Comparison of ENCODE assay signal across 24 mouse cellular contexts in genomic region chr3:52346986-52347710, GRCm38 (mm10).
A peak's percentile ranks its signal among the peaks of the same experiment; 100 is the strongest.
DNase-seq lines count a peak whose midpoint lies in the region; ATAC-seq and TF ChIP-seq lines count a peak whose summit lies in the region.
"Had no signal": no experiment of that assay in that cellular context is flagged by ENCODE, and none has a peak within 500 bp of the region (broad histone marks: within the 10 kb centered on the region; RNA-seq: fewer than 3 reads in every experiment).

No protein-coding gene starts in this region.

- H3K9ac ChIP-seq in midbrain, embryonic 11.5 days (ENCODE audit: low read length): no peak overlapping the region
- H3K9ac ChIP-seq in midbrain, embryonic 15.5 days: no peak overlapping the region
- H3K9ac ChIP-seq: embryonic facial prominence, embryonic 15.5 days; heart, embryonic 15.5 days; hindbrain, embryonic 15.5 days; intestine, embryonic 15.5 days; limb, embryonic 12.5 days; liver, embryonic 12.5 days had no signal

- H3K4me3 ChIP-seq in kidney, adult 2 months (ENCODE audit: insufficient read depth, low read depth, low read length): no peak overlapping the region
- H3K4me3 ChIP-seq in midbrain, embryonic 11.5 days (ENCODE audit: low read depth, low read length): no peak overlapping the region
- H3K4me3 ChIP-seq in midbrain, embryonic 15.5 days: no peak overlapping the region
- H3K4me3 ChIP-seq: embryonic facial prominence, embryonic 15.5 days; heart, embryonic 15.5 days; hindbrain, embryonic 15.5 days; intestine, embryonic 15.5 days; layer of hippocampus, adult 2 months; limb, embryonic 12.5 days; liver, embryonic 12.5 days had no signal

- H3K36me3 ChIP-seq in kidney, adult 2 months (ENCODE audit: control insufficient read depth, insufficient read depth, low read length): peaks cover 3% of the 10 kb centered on the region; the same call in 1 of the 2 replicates
- no peaks in the 10 kb centered on the region for H3K36me3 ChIP-seq in midbrain, embryonic 11.5 days (ENCODE audit: control insufficient read depth, insufficient read depth, low read length)
- no peaks in the 10 kb centered on the region for H3K36me3 ChIP-seq in midbrain, embryonic 15.5 days (replicated peaks)
- H3K36me3 ChIP-seq: hindbrain, embryonic 15.5 days had no signal

- ATAC-seq in midbrain, embryonic 11.5 days (ENCODE audit: low FRiP score): no peak
- ATAC-seq in midbrain, embryonic 15.5 days (replicated peaks): no peak
- ATAC-seq: activated CD4-positive, CD25-positive, alpha-beta regulatory T cell, adult 4 months; forebrain, embryonic 14.5 days; intestine, embryonic 15.5 days; liver, embryonic 12.5 days had no signal

- 57% methylated on average over 4 of the region's 4 CpGs for WGBS in kidney, adult 2 months
- WGBS in midbrain, embryonic 11.5 days: 93% methylated on average over 4 of the region's 4 CpGs
- 71% methylated on average over 4 of the region's 4 CpGs for WGBS in midbrain, embryonic 15.5 days

- no peaks in the 10 kb centered on the region for H3K27me3 ChIP-seq in kidney, adult 2 months (replicated peaks; ENCODE audit: control insufficient read depth, insufficient read depth, low read length)
- no peaks in the 10 kb centered on the region for H3K27me3 ChIP-seq in midbrain, embryonic 11.5 days (ENCODE audit: control insufficient read depth, insufficient read depth, low read length)
- no peaks in the 10 kb centered on the region for H3K27me3 ChIP-seq in midbrain, embryonic 15.5 days (replicated peaks)
- H3K27me3 ChIP-seq: embryonic facial prominence, embryonic 15.5 days; heart, embryonic 15.5 days; hindbrain, embryonic 15.5 days; intestine, embryonic 15.5 days; limb, embryonic 12.5 days; liver, embryonic 12.5 days had no signal

- no peak overlapping the region for H3K4me2 ChIP-seq in midbrain, embryonic 11.5 days
- no peak overlapping the region for H3K4me2 ChIP-seq in midbrain, embryonic 15.5 days
- H3K4me2 ChIP-seq: embryonic facial prominence, embryonic 15.5 days; heart, embryonic 15.5 days; hindbrain, embryonic 15.5 days; intestine, embryonic 15.5 days; limb, embryonic 12.5 days; liver, embryonic 12.5 days had no signal

- no peak for TF ChIP-seq CTCF in kidney, adult 2 months (conservative IDR thresholded peaks at IDR 0.05; ENCODE audit: insufficient read depth, insufficient read length, low read depth, low read length)

- no peak for TF ChIP-seq POLR2A in kidney, adult 2 months (IDR thresholded peaks at IDR 0.05; ENCODE audit: low read depth, low read length)

- H3K27ac ChIP-seq in kidney, adult 2 months (ENCODE audit: insufficient read depth, low read depth, low read length): no peak overlapping the region
- H3K27ac ChIP-seq in midbrain, embryonic 11.5 days (ENCODE audit: low read depth, low read length): no peak overlapping the region
- H3K27ac ChIP-seq in midbrain, embryonic 15.5 days: no peak overlapping the region
- H3K27ac ChIP-seq: embryonic facial prominence, embryonic 15.5 days; heart, embryonic 15.5 days; hindbrain, embryonic 15.5 days; intestine, embryonic 15.5 days; kidney, postnatal 0 days; layer of hippocampus, adult 2 months; limb, embryonic 12.5 days; liver, embryonic 12.5 days; macrophage had no signal

- no peaks in the 10 kb centered on the region for H3K9me3 ChIP-seq in midbrain, embryonic 11.5 days (ENCODE audit: control insufficient read depth, low read length)
- no peaks in the 10 kb centered on the region for H3K9me3 ChIP-seq in midbrain, embryonic 15.5 days
- H3K9me3 ChIP-seq: embryonic facial prominence, embryonic 15.5 days; heart, embryonic 15.5 days; hindbrain, embryonic 15.5 days; intestine, embryonic 15.5 days; limb, embryonic 12.5 days; liver, embryonic 12.5 days had no signal

- peak; percentile 33 for DNase-seq in adrenal gland, postnatal 10 days
- DNase-seq in adrenal gland, adult 2 months: no peak
- peak; percentile 63 for DNase-seq in kidney, adult 2 months
- no peak for DNase-seq in kidney, adult 11 months
- DNase-seq in midbrain, embryonic 11.5 days (ENCODE audit: low spot score, missing footprints): peak; percentile 31
- DNase-seq in spleen, postnatal 4 days (ENCODE audit: low spot score in 2 of 2): no peak
- DNase-seq in cerebellum, adult 9-11 months: no peak
- DNase-seq: cerebellum, adult 9-10 months; layer of hippocampus, postnatal 36 days; right cerebral cortex, adult 18-20 months; right cerebral cortex, postnatal 4 days; thymus, adult 2 months had no signal

- H3K4me1 ChIP-seq in kidney, adult 2 months (ENCODE audit: control insufficient read depth, insufficient read depth, low read length): peaks cover 17% of the 10 kb centered on the region
- peaks cover 7% of the 10 kb centered on the region for H3K4me1 ChIP-seq in midbrain, embryonic 11.5 days (ENCODE audit: control insufficient read depth, insufficient read depth, low read length)
- H3K4me1 ChIP-seq in midbrain, embryonic 15.5 days: 0 out of 2 replicates have a peak, but pooled peaks cover 3% of the 10 kb centered on the region

Comparison
In these comparisons a context has a peak if more than half of its experiments do, and no peak if none do; other contexts are left out.
1. DNase-seq: peak in adrenal gland, postnatal 10 days (single experiment), kidney, adult 2 months (single experiment) and midbrain, embryonic 11.5 days (single experiment); none in adrenal gland, adult 2 months (single experiment), kidney, adult 11 months (single experiment), spleen, postnatal 4 days (0 of 2) and cerebellum, adult 9-11 months (single experiment).